Mouse (Mus musculus) right cerebral cortex, postnatal 25 days (tissue): ENCODE data around the gene Gstm7.
"Not testable (repeated sequence)": the region's sequence is repeated elsewhere in the genome, so short reads cannot be mapped to it uniquely, and the experiment has no call there.

Experiments used
- DNase-seq: peaks from one replicate; pipeline ENCODE4 v3.0.0; 2022

The Gstm7 gene

DNA sequence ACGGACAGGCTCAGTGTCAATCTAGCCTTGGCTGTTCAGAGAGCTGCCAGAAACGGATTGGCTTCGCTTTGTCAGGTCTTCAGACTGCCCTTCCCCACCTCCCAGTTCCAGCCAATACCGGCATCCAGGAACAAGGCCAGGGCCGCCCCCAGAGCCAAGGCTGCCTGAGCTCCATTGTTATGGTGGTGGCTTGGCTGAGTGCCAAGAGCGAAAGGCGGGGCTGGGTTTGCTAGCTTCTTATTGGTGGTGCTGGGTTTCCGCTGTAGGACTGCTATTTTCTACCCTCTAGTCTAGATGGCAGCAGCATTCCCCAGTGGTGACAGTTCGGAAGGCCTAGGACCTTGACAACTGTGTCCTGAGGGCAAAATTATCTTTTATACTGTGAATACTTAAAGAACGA, at the start of gene Gstm7:
Gene Gstm7 (minus strand): TSS at position 148 of the 400 bp plus-strand sequence.
- DNase-seq = peak; percentile 94

DNA sequence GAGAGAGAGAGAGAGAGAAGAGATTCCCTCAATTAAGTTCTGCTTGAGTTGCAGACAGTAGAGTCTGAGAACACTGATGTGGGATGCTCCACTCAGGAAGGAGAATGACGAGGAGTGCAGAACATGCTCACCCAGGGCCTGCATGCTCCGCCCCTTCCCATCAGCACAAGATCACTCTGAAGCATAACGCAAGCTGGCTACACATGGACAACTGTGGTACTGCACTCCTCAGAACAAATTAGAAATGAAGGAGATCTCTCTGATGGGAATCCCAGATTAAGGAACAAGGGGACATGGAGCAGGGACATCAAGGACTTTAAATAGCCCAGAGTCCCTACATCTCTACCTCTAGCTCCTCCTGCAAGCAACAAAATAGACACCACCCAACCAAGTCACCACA, 49.6 kb upstream of the Gstm7 start:
- DNase-seq = no peak

DNA sequence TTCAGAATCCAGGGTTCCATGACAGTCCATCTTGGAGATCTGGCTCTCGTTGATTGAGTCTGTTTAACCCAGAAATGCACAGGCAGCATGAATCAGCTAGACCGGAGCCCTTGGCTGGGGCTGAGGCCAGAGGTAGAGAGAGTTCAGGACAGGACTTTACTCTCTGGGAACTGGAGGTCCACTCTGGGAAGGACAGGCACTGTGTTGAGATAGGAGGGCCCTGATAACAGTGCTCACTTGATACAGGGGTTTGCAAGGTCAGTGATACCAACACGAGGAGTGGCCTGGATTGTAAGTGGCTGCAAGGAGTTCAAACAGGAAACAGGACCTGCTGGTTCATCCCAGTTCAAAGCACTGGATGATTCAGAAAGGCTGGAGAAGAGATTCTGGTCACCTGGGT, 46.1 kb upstream of the Gstm7 start:
- DNase-seq = no peak

DNA sequence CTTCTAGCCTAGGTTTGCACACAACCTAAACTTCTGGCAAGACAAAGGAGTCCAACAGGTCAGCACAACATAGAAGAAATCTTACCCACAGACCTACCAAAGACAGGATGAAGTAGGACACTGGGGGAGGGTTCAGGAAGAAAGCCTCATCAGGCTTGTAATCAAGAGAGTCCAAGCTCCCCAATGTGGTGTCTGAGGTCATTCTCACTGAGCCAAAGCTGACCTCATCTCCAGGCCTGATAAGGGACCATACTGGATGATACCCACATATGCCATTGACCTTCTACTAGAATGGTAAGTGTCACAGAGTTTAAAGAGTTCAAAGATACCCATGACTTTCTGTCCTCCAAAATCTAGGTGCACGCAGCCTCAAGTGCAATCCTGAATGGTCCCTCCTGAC, 42.6 kb upstream of the Gstm7 start:
- no peak for DNase-seq

DNA sequence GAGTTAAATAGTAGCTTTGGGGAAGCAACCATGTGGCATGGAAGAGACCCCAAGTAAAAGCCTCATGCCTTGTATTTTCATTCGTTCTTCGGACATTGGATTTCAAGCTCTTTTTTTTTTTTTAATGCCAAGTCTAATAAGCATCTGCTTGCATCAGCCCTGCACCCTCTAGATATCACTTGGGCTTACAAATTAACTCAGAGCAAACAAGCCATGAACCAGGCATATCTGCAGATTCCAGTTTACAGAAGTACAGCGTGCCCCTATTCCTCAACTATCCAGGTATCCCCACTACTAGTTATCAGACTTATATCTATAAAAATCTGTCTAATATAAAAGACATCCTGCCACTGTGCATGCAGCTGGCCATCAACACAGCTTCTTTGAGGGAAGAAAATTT, 40.5 kb upstream of the Gstm7 start:
- no peak for DNase-seq

DNA sequence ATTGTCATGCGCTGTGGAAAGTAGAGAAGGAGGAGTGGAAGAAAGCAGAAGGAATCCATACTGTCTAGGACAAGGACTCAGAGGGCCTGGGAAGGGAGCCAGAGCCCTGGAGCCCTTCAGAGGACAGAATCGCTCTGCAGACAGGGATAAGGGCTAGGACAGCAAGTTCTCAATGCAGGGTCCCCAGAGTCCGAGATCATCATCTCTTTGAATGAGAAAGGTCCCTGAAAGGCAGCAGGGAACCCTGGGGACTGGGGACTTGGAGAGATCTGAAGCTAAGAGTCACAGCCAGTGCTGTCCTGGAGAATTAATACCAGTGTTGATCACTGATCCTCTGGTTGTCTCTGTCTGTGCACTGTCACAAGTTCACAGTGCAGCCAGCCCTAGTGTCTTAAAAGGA, 39.5 kb upstream of the Gstm7 start:
- DNase-seq = not testable (repeated sequence)

DNA sequence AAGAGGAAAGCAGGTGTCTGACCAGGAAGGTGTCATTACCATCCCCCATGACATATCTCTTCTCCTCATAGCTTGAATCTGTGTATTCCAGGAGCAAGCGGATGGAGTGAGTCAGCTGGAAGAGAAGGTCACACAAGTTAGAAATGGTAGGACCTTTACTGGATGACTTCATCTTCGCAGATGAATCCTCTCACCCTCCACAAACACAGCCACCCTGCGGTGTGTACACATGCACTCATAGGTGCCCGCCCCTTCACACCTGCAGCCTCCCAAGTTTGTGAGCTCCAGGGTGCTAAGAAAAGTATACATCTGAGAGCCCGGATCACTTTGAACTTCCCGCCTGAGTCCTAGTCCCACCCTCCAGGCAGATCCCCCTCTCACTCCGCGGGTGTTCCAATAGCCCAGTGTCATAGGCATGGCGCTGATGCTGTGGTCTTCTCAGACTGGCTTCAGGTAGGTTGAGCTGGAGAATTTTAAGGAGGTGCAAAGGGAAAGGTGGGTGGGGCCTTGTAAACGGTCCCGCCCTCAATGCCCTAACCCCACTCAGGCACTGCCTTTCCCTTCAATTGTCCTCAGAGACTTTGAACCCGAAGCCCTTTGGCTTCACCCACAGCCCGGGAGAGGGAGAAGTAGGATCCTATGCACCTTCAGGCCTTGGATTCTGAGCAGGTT, 37.2 kb upstream of the Gstm7 start, which contains the start of gene Gstm3:
Gene Gstm3 (minus strand): TSS at position 560 of the 672 bp plus-strand sequence.
- DNase-seq = no peak

DNA sequence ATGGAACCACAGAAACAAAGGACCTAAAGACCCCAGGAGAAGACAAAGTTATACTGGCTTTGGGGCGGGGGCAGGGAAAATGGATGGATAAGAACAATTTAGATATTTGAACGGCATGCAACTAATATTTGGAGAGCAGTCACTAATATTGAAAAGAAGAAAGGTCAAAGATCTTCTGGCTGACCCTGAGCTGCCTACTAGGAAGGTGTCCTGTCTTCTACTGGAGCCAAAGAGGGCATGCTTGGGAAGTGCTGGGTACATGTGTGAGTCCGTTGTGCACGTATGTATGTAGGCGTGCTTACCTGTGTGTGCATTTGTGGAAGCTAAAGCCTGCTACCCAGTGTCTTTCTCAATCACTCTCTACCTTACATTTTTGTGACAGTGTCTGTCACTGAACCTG, 35.0 kb upstream of the Gstm7 start:
- DNase-seq = no peak

DNA sequence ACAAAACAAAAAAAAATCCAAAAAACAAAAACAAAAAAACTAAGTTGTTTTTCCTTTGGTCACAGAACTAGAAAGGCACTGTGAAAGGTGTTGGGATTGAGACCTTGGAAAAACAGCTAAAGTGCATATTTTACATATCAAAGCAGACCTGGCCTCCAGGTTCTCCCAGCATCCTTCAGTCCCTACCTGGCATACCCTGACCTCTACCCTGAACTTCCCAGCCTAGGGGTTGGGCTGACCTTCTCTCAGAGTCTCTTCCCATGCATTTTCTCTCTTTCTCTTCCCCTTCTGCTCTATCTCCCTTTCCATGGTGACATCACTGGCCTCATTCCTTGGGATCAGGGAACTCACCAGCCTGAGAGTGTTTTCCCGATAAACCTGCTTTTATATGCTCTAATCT, 34.0 kb upstream of the Gstm7 start:
- DNase-seq = no peak

DNA sequence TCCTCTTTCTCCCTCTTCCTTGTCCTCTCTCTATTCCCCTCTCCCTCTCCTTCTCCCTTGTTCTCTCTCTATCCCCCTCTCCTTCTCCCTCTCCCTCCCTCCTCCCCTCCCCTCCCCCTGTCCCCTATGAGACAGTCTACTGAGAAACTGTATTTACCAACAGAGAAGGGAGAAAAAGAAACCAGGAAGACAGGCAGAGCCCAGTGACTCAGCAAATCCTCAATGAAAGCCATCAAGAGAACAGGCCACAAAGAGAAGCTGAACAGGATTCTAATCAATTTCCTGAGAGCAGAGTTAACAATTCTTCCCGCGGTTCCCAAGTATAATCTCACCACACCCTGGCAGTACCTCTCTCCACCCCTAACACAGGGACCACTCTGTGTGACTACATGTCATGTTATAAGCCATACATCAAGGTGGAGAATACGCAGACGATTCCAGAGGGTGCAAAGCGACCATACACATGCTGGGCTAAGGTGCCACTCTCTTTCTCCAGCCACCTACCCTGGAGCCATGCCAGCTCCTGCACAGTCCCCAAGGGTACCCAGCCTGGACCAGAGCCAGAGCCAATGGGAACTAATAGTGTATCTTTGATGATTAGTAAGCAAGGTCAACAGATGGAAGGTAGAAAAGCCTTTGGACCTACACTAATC, 33.2 kb upstream of the Gstm7 start:
- no peak for DNase-seq

DNA sequence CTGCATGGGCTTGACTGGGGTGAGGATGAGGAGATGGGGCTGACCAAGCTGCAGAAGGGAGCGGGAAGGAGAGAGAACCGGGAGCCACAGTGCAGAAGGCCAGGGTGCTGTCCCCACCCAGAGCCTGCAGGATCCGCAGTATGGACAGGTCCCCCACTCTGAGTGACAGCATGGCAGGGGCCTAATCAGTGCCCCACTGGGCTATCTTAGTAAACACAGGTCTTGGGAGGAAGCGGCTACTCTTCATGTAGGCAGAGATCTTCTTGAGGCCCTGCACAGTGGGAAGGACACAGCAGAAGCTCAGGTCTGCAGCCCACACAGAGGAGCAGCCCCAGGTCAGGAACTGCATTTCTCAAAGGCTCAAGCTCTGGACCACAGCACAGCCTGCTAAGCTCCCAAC, 32.4 kb upstream of the Gstm7 start:
- DNase-seq = no peak

DNA sequence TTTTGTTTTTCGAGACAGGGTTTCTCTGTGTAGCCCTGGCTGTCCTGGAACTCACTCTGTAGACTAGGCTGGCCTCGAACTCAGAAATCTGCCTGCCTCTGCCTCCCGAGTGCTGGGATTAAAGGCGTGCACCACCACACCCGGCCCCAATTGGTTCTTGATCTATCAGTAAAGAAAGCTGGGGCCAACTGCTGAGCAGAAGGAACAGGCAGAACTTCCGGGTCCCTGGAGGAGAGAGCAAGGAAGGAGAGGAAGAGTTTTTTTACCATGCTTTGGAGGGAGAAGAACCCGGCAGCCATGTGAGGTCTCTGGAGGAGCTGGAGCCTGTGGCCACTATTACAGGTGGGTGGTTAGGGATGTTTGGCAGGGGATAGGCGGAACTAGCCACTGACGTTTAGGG, 23.6 kb upstream of the Gstm7 start:
- DNase-seq = not testable (repeated sequence)

DNA sequence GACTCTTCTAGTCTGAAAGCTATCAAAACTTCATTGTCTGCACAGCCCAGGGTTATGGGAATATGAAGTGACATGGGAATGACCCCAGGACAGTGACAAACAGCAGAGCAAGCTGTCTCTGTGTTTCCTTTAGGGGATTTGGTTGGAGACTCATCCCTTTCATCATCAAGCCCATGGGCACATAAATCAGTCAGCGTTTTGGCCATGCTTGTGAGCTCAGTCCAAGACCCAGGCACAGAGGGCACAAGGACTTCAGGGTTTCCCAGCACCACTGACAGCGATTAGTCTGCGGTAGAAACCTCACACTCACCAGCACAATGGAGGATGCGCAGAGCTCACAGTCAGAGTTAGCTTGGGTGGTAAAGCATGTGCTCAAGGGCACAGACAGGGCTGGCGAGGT, 22.3 kb upstream of the Gstm7 start:
- DNase-seq = no peak

DNA sequence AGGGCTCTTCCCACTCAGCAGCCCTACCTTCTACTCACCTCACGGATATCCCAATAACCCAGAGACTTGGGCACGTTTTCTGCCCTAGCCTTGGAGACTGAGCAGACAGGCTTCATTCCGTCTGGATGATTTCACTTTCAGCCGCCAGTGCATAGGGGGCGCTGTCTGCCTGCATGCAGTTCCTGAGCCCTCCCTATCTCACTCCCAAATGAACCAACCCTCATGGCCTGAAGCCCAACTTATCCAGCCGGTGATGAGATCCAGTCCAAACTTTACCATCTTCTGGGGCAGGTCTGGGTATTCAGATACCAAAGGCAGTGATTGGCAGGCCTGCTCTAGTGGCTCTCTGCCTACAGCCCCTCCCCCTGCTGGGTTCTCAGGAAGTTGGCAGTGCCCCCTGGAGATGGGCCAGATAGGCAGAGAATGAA, 21.7 kb upstream of the Gstm7 start:
- DNase-seq = no peak

DNA sequence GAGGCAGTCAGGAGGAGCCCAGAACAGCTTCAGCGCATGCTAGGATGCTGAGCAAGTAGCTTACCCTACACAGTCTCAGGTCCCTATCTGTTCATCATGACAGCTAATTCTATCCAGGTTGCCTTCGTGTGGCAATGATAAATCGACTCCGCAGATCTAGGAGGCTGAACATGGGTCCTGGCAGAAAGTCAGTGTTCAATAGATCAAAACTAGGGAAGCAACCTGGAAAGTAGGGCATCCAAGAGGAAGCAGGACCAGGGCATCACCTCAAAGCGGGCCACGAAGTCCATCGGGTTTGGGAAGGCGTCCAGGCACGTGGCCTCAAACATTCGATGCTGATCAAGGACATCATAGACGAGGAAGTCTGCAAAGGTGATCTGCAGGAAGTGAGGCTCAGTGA, 18.9 kb upstream of the Gstm7 start:
- DNase-seq = no peak

DNA sequence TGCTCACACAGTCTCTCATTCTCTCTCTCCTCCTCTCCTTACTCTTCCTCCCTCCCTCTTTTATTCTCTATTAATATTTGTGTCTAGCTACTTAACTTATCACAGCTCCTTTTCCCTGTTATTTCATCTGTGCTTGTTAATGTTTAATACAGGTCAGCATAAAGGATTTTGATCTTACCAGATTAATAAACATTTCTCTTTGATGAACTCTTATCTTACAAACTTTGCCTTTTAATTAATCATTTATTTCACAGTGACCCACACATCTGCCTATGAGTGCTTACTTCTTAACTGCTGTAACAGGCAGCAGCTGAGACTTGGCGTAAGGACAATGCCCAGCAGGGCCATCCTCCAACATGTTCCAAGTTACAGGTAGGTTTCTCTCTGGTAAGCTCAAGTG, 17.8 kb upstream of the Gstm7 start:
- not testable (repeated sequence) for DNase-seq

DNA sequence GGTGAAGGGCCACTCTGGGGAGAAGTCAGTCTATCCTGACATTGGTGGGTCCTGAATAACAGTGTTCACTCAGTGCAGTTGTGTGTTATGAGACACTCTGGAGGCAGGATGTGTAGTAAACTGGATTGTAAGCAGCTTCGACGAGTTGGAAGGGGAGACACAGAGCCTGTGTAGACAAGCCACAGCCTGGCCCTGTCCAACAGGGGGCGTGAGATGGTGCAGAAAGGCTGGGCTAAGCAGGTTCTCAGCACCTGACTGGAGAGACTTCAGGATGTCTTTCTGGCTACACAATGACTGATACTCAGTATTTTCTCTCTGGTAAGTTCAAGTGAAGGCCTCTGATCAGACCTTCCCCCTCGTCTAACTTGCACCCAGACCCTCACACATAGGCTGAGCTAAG, 14.1 kb upstream of the Gstm7 start:
- no peak for DNase-seq

DNA sequence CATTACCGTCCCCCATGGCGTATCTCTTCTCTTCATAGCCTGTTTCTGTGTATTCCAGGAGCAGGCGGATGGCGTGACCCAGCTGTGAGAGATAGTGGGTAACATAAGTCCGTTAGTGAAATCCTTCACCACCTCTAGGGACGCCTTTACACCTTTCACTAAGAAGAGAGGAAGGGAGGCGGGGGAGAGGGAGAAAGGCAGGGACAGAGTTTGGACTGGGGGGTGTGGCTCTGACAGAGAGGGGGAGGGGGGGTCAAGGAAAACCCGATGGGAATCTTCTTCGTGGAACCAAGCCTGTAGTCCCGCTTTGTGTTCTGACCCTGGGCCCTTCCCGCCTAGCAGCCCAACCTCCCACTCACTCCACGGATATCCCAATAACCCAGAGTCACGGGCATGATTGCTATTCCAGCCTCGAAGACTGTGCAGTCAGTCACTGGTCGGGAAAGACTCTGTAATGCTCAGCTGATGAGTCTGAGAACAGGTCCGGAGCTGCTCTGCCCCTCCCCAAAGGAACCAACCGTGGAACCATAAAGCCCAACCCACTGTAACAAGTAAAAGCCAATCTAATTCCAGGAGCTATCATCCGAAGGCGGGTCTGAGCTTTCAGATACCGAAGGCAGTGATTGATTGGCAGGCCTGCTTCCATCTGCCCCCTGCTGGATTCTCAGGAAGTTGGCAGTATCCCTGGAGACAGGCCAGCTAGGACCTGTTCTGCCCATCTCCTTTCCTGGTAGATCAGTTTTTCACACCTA, 11.8 kb upstream of the Gstm7 start, which contains the start of gene Gstm6:
Gene Gstm6 (minus strand): TSS at position 511 of the 752 bp plus-strand sequence.
- DNase-seq = no peak

DNA sequence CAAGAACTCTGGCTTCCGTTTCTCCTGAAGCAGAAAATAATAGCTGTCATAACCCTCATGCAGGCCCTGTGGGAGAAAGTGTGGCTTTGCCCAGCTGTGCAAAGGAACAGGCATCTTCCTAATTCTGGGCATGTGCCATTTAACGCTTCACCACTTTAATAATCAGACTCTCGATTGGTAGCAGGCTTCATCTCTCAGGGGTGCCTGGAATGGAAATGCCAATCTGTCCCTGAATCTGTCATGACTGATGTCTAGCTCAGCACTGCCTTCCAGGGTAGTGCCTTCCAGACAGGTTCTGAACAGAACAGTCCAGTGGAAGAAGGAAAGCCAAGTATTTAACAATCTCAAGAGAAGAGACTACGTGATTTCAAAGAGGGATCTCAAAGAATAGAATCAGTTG, 9.6 kb upstream of the Gstm7 start:
- DNase-seq = no peak

DNA sequence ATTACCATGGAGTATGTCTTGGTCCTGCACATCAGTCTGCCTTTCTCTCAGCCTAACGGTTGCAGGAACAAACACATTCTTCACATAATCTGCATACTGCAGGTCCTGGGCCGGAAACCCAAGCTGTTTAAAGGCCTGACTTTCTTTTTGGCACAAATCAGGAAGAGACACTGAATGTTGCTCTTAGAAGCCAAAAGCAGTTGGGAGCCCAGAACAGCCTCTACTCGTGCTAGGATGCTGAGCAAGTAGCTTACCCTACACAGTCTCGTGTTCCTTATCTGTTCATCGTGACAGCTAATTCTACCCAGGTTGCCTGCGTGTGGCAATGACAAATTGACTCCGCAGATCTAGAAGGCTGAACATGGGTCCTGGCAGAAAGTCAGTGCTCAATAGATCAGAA, 8.9 kb upstream of the Gstm7 start:
- DNase-seq = no peak

DNA sequence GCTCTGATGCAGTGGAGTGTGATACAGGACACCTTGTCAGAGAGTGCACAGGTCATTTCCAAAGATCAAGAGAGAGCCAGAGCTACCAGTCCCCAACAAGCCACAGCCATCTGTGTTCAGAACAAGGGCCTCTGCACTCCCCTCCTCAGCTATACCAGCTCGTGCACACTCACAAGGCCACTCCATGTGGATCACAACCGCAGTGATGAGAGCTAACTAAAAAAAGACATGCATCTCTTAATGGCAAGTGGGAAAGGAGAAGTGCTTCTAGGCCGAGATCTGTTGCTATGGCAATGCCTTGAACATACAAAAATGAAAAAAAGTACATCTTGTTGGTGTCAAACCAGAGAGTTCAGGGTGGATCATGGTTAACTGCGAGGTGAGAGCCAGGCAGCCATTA, 8.2 kb upstream of the Gstm7 start:
- peak; percentile 43 for DNase-seq

DNA sequence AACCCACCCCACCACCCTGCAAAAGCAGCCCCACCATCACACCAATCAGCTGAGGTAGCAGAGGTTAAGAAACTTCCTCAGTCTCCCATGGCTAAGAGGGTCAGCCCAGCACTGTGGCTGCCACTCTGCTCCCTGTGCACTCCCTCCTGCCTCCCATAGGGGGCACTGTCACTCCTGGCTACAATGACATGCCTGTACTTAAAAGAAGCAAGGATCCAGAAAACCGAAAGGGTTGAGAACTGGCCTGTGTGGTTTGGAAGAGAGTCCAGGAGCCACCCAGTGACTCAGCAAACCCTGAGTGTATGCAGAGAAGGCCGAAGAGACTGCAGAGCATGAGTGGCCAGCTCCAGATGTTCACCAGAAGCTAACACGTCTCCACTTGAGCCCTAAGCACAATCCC, 7.8 kb upstream of the Gstm7 start:
- DNase-seq = no peak

DNA sequence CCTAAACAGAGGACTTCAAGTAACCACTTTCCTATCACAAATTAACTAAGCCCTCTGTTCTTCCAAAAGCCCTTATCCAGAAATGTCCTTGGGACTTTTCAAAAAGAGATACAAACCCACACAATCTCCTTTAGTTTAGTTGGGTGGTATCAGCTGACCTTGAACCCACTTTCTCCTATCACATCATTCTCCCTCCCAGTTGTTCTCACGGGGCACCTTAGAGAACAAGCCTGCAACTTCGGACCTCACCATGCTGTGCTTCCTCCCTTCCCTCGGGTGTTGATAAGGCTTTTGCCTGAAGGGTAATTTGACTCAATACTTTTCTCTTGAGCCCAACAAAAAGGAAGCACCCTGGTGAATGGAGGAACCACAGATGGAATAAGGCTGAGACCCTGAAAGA, 4.3 kb upstream of the Gstm7 start:
- DNase-seq = no peak

DNA sequence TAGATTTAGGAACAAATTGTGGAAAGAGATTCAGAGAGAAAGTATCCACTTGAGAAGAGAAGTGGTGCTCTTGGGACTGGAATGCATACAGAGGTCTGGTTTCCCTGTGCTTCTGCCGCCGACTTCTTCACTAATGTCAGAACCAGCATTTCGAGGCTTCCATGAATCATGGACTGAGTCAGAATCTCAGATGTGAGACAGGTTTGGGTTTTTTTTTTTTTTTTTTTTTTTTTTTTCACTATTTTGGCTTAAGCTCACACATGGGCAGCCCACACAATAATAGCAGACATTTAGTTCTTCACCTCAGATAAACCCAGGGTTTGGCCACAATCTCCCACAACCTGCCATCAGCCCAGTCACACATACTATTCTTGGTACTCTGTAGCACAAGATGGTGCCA, 3.7 kb upstream of the Gstm7 start:
- no peak for DNase-seq
